Mouse (Mus musculus) kidney, adult 2 months (tissue): ENCODE data around the gene Snd1. TPM values are rescaled to one million over a fixed set of nuclear protein-coding genes. Genes with fewer than 3 reads are reported as not detected.

Source experiments
- DNase-seq: peaks from one replicate; pipeline ENCODE4 v3.0.0; 2021
- H3K27ac ChIP-seq: fragments of 200-500 bp; 2 replicates; pipeline ENCODE4 v1.5.1; 2012; ENCODE audit warnings: low read depth, low read length, control low read depth, inconsistent platforms; ENCODE audit not compliant: insufficient read depth
- H3K27me3 ChIP-seq: fragments of 200-500 bp; replicated peaks from 2 replicates; pipeline ENCODE4 v1.6.1; 2012; ENCODE audit warnings: mild to moderate bottlenecking, moderate library complexity, low read length, inconsistent platforms; ENCODE audit not compliant: control insufficient read depth, insufficient read depth
- H3K36me3 ChIP-seq: fragments of 200-500 bp; 2 replicates; pipeline ENCODE4 v1.6.1; 2012; ENCODE audit warnings: mild to moderate bottlenecking, moderate library complexity, low read length, inconsistent platforms; ENCODE audit not compliant: control insufficient read depth, insufficient read depth
- H3K4me1 ChIP-seq: fragments of 200-500 bp; 2 replicates; pipeline ENCODE4 v1.6.1; 2011; ENCODE audit warnings: low read length; ENCODE audit not compliant: control insufficient read depth, insufficient read depth
- H3K4me3 ChIP-seq: fragments of 200-500 bp; 2 replicates; pipeline ENCODE4 v1.5.1; 2011; ENCODE audit warnings: mild to moderate bottlenecking, low read depth, low read length, control low read depth; ENCODE audit not compliant: insufficient read depth
- CTCF ChIP-seq: fragments of 200-500 bp; conservative IDR thresholded peaks from 2 replicates; pipeline ENCODE4 v1.5.1; 2011; ENCODE audit warnings: low read depth, mild to moderate bottlenecking, control low read depth, low read length, moderate library complexity, mixed read lengths; ENCODE audit not compliant: insufficient read depth, insufficient read length
- POLR2A ChIP-seq: fragments of 200-500 bp; IDR thresholded peaks from one replicate; pipeline ENCODE4 v1.6.1; 2011; ENCODE audit warnings: low read depth, low read length, control low read depth
- WGBS: fragments of 180-500 bp; shearing (Covaris S2); methylation state at CpG from one replicate; pipeline ENCODE4 v1.1.7; 2018; 5-methylcytosine and 5-hydroxymethylcytosine counted together
- polyA plus RNA-seq: library from polyadenylated mRNA; depleted of rRNA; stranded (reverse); fragments of >200 nt; gene quantifications from 2 replicates; pipeline ENCODE4 v1.2.3, GENCODE M21; 2012

The Snd1 gene
- polyA plus RNA-seq, 1 experiment = 41.0 TPM

GRCm38 (mm10) chr6:28825894-28826293 lies 351.0 kb downstream of the Snd1 start:
- no peak overlapping the region for H3K4me3 ChIP-seq
- no peak for DNase-seq
- TF ChIP-seq POLR2A (no peak), CTCF (no peak)
- 86% methylated on average over 3 of the region's 3 CpGs for WGBS
- H3K27me3 ChIP-seq = no peaks in the 10 kb centered on the region
- H3K4me1 ChIP-seq = no peaks in the 10 kb centered on the region
- no peak overlapping the region for H3K27ac ChIP-seq
- H3K36me3 ChIP-seq = no peaks in the 10 kb centered on the region

DNA sequence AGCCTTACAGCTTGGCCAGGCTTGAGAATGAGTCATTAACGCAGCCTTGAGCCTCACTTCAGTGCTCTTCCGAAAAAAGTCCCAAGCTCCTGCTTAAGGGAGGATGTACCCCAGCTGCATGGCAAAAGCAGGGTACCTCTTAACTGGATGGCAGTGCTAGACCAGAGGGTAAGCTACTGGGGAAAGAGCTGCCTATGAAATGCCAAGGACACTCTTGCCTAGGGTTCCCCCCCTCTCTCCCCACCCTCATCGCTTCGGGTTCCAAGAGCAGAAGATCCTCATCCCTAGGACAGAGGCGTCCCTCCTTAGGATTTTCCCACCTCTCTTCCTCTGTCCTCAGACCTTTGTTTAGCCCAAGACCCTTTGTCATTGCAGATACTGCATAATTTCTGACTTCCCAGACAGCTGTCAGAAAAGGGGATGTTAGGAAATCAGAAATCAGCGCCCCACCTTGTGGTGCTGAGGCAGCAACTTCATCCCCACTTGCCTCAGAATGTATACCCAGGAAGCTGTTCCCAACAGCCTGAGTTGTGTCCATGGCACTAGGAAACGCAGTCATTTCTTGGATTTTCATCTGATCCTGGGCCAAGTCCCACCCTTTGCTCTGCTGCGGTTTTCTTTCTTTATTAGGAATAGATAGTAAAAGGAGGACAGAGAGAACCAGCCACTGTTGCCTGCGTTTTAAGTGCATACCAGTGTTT lies 351.9 kb downstream of the Snd1 start:
- no peak for TF ChIP-seq POLR2A
- TF ChIP-seq CTCF = no peak
- no peak overlapping the region for H3K27ac ChIP-seq
- H3K36me3 ChIP-seq = no peaks in the 10 kb centered on the region
- H3K27me3 ChIP-seq = no peaks in the 10 kb centered on the region
- no peak overlapping the region for H3K4me3 ChIP-seq
- no peaks in the 10 kb centered on the region; the same call in 1 of the 2 replicates for H3K4me1 ChIP-seq
- 76% methylated on average over 9 of the region's 9 CpGs for WGBS
- DNase-seq = no peak

DNA sequence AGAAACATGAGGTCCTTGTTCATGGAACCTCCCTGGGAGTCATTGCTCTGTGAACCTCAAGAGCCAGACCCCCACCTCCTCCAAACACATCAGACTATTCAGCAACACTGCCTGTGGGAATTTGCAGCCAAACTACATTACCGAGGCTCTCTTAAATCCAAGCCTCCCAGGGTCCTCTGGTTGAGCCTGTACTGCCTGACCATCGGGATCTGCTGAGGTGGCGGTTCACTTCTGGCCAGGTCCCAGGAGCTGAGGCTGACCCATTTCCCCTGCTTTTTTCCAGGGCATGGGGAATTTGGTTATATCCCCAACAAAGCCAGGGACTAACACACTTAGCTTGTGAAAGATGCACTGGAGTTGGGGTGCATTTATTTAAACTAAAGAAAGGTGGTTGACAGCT lies 352.6 kb downstream of the Snd1 start:
- Histone ChIP-seq H3K4me1 (no peaks in the 10 kb centered on the region; the same call in 1 of the 2 replicates), H3K4me3 (no peak overlapping the region), H3K27me3 (no peaks in the 10 kb centered on the region; the same call in 1 of the 2 replicates), H3K36me3 (no peaks in the 10 kb centered on the region), H3K27ac (no peak overlapping the region)
- WGBS = 43% methylated on average over 3 of the region's 3 CpGs
- no peak for DNase-seq
- TF ChIP-seq CTCF (no peak), POLR2A (no peak)

- Histone ChIP-seq H3K4me1 (no peaks in the 10 kb centered on the region; the same call in 1 of the 2 replicates), H3K27me3 (no peaks in the 10 kb centered on the region; the same call in 1 of the 2 replicates), H3K36me3 (no peaks in the 10 kb centered on the region), H3K4me3 (no peak overlapping the region), H3K27ac (no peak overlapping the region)
- no peak for DNase-seq
- 58% methylated on average over 6 of the region's 6 CpGs for WGBS
- TF ChIP-seq POLR2A = no peak
- TF ChIP-seq CTCF = no peak
These were observed 353.7 kb downstream of the Snd1 start for GRCm38 (mm10) chr6:28828593-28828992.

- H3K4me3 ChIP-seq = no peak overlapping the region
- no peaks in the 10 kb centered on the region; the same call in 1 of the 2 replicates for H3K4me1 ChIP-seq
- DNase-seq = no peak
- TF ChIP-seq CTCF (no peak), POLR2A (no peak)
- no peaks in the 10 kb centered on the region for H3K36me3 ChIP-seq
- H3K27me3 ChIP-seq = no peaks in the 10 kb centered on the region; the same call in 1 of the 2 replicates
- H3K27ac ChIP-seq = no peak overlapping the region
- 97% methylated on average over 12 of the region's 12 CpGs for WGBS
These were observed 355.4 kb downstream of the Snd1 start for GRCm38 (mm10) chr6:28830306-28830705.

DNA sequence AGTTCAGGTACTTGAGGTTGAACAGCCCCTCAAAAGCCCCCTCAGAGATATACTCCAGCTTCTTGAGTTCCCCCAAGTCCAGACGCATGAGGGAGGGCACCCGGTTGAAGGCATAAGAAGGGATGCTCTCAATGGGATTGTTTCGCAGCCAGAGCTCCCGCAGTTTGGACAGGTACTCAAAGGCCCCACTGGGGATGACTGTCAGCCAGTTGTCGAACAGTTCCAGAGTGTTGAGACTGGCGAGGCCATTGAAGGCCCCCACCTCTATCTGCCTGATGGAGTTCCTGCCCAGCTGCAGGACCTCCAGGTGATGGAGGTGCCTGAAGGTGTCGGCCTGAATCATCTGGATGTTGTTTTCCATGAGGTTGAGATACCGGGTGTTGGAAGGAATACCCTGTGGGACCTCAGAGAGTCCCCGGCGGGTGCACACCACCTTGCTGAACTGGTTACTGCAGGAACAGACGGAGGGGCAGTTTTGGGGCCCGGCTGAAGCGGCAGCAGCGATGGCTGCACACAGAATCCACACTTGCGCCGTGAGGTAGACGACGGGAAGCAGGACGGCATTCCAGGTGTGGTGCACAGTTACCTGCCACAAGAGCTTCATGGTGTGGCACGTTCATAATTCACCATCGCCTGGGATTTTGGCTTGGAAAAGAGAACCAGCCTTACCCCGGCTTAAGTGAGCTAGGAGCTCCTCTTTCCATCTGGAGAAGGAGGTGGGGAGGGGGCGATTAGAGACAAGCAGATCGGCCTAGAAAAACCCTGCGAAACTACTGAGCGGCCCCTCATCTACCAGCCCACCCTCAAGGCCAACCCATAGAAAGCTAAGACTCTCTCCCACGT lies 356.3 kb downstream of the Snd1 start, which contains the start of gene Lrrc4:
Gene Lrrc4 (minus strand): TSS at position 737 of the 843 bp plus-strand sequence.
- peak within 1 kb of the TSS; percentile 59 for H3K4me3 ChIP-seq
- no peak for DNase-seq
- no peaks in the 10 kb centered on the region for H3K36me3 ChIP-seq
- TF ChIP-seq POLR2A (no peak), CTCF (no peak)
- WGBS = 83% methylated on average over 27 of the region's 27 CpGs
- H3K4me1 ChIP-seq = no peaks in the 10 kb centered on the region; the same call in 1 of the 2 replicates
- H3K27ac ChIP-seq = no peak within 1 kb of the TSS
- no peaks in the 10 kb centered on the region; the same call in 1 of the 2 replicates for H3K27me3 ChIP-seq
